Mouse (Mus musculus) kidney, adult 11 months (tissue): ENCODE measurements at regions not wholly inside any gene's neighbourhood (a gene's known extent, or its start where the extent isn't known, plus 50 kb on each side); places are given as distances from the start of the nearest gene placed in this dataset.

Experiments used
- DNase-seq: peaks from one replicate; pipeline ENCODE4 v3.0.0; 2022

GRCm38 (mm10) chr12:94795913-94796615 lies 896.0 kb upstream of the Flrt2 start:
- no peak for DNase-seq

- no peak for DNase-seq
Measured at GRCm38 (mm10) chr12:94804692-94805091, 887.3 kb upstream of the Flrt2 start.

GRCm38 (mm10) chr12:94831400-94831799 lies 860.6 kb upstream of the Flrt2 start:
- no peak for DNase-seq

- DNase-seq, result no peak
Measured at GRCm38 (mm10) chr12:94862720-94863119, 829.3 kb upstream of the Flrt2 start.

GRCm38 (mm10) chr12:94910816-94911215 lies 781.2 kb upstream of the Flrt2 start:
- no peak for DNase-seq

DNA sequence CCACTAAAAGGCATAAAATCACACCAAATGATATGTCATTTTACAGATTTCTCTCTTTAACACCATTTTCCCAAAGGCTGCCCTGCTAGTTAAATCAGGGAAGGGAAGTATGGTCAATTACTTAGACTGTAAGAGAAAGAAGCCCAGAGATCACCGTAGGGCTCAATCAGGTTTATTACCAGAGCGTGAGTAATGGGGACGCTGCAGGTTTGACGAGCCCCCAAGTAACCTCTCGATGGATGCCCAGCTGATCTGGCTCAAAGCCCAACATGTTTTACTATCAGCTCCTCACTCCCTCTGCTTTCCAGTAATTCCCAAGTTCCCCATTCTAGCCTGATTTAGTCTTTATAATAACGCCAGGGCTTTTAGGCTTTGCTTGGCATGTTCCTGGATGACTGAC lies 749.0 kb upstream of the Flrt2 start:
- no peak for DNase-seq
